Mouse (Mus musculus): Measurements from ENCODE around the gene Grb7. TPM values are rescaled to one million over a fixed set of nuclear protein-coding genes. Genes with fewer than 3 reads are reported as not detected.

Grb7 gene
- polyA plus RNA-seq, 1 experiment from 2014 or later = 37.2 TPM

DNA sequence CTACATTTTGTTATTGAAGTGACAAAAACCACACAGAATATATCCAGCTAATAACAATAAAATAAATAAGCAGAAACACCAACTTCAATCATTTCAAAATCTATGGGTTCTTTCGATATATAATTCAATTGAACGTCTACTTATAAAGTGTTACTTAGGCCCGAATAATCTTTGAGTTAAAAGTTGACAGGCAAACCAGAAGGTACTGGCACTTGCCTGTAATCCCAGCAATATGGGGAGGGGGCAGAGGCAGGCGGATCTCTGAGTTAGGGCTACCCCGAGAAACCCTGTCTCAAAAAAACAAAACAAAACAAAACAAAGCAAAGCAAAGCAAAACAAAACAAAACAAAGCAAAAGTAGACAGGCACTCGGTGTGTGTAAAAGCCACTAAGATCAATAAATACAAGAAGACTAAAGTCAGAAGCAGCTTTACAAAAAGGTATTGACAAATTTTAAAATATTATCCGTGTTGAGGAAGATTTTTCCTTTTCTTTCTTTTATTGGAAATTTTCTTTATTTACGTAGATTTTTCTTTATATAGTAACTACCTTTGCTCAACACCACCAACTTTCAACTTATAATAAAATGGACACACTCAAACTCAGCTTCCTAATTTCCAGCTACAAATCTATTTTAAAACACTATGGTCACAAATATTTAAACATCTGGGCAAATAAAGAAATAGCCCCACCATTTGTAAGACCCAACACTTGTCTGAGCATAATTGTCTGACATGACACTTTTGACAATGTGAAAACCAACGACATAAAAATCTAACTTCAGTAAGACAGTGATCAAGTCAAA, 29.6 kb downstream of the Grb7 start:
- no peak overlapping the region for H3K4me2 ChIP-seq (ENCODE audit: low read depth, low read length)
- TF ChIP-seq CTCF (IDR thresholded peaks at IDR 0.05; ENCODE audit: low read depth) = no peak
- no peak for TF ChIP-seq EP300 (IDR thresholded peaks at IDR 0.05; ENCODE audit: low read depth)
- no peaks in the 10 kb centered on the region for H3K36me3 ChIP-seq (replicated peaks; ENCODE audit: insufficient read depth, low read length)
- H3K4me3 ChIP-seq (ENCODE audit: low read depth, low read length) = no peak overlapping the region
- no peak overlapping the region for H3K9ac ChIP-seq (replicated peaks)
- DNase-seq (no peak), ATAC-seq (no peak)
- WGBS (ENCODE audit: insufficient replicate concordance) = 78% methylated on average over 9 of the region's 9 CpGs
- no peak overlapping the region for H3K27ac ChIP-seq (ENCODE audit: low read depth)
- no peaks in the 10 kb centered on the region for H3K27me3 ChIP-seq (ENCODE audit: insufficient read depth, low read length)
- H3K9me3 ChIP-seq (ENCODE audit: low read length) = no peaks in the 10 kb centered on the region
- H3K4me1 ChIP-seq (ENCODE audit: insufficient read depth) = 0 out of 2 replicates have a peak, but pooled peaks cover 5% of the 10 kb centered on the region

DNA sequence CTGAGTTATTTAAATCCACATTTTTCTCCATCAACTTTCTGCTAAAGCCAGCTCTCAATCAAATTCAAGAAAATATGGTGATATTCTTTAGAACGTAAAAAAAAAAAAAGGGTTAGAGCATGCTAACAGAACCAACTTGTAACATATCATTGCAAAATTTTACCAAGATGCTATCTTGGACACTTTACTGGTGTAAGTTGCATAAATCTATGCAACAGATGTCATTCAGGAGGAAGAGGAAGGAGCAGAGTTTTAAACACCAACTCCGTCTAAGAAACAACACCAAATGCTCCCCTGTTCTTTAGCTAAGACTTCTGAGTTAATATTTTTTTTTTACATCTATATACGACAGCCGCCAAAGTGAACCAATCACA, 30.2 kb downstream of the Grb7 start:
- Histone ChIP-seq H3K27me3 (ENCODE audit: insufficient read depth, low read length) (no peaks in the 10 kb centered on the region), H3K4me1 (ENCODE audit: insufficient read depth) (0 out of 2 replicates have a peak, but pooled peaks cover 2% of the 10 kb centered on the region), H3K4me3 (ENCODE audit: low read depth, low read length) (no peak overlapping the region), H3K27ac (ENCODE audit: low read depth) (no peak overlapping the region), H3K4me2 (ENCODE audit: low read depth, low read length) (no peak overlapping the region), H3K9ac (replicated peaks) (no peak overlapping the region), H3K9me3 (ENCODE audit: low read length) (no peaks in the 10 kb centered on the region), H3K36me3 (replicated peaks; ENCODE audit: insufficient read depth, low read length) (no peaks in the 10 kb centered on the region)
- no peak for ATAC-seq
- no peak for TF ChIP-seq CTCF (IDR thresholded peaks at IDR 0.05; ENCODE audit: low read depth)
- no peak for TF ChIP-seq EP300 (IDR thresholded peaks at IDR 0.05; ENCODE audit: low read depth)
- no peak for DNase-seq
- WGBS (ENCODE audit: insufficient replicate concordance) = 61% methylated on average over 4 of the region's 4 CpGs

DNA sequence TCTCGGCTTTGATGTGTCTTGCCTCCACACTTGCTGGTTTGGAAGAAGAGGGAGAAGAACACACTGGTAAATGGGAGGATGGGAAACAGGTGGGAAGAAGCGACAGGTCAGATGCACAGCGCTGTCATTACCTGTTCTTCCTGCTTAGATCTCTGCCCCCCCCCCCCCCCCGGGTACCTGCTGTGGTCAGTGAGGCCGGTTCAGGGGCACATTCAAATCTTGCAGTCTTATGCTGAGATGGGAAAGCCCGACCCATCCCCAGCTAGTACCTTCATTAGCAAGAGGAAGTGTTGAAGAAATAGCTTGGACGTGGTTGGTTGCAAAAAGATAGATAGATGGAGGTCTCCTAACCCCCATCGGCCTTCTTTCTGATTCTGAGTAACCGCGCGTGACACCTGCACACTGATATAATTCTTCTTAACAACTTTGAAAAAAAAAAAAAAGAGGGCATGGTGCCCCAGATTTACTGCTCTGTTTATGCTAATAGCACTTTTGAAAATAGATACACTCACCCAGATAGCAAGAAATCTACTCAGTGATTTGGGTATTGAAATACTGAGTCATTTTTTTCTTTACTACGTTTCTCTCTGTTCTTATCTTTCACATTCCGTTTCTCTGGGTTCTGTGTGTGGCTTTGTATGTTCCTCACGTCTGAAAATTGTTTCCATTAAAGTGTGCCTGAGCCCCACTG, 31.0 kb downstream of the Grb7 start:
- Histone ChIP-seq H3K4me3 (ENCODE audit: low read depth, low read length) (no peak overlapping the region), H3K9ac (replicated peaks) (no peak overlapping the region), H3K27me3 (ENCODE audit: insufficient read depth, low read length) (no peaks in the 10 kb centered on the region), H3K4me2 (ENCODE audit: low read depth, low read length) (no peak overlapping the region), H3K9me3 (ENCODE audit: low read length) (no peaks in the 10 kb centered on the region), H3K4me1 (ENCODE audit: insufficient read depth) (0 out of 2 replicates have a peak, but pooled peaks cover 2% of the 10 kb centered on the region), H3K27ac (ENCODE audit: low read depth) (no peak overlapping the region), H3K36me3 (replicated peaks; ENCODE audit: insufficient read depth, low read length) (no peaks in the 10 kb centered on the region)
- ATAC-seq (no peak), DNase-seq (no peak)
- 52% methylated on average over 14 of the region's 14 CpGs for WGBS (ENCODE audit: insufficient replicate concordance)
- no peak for TF ChIP-seq EP300 (IDR thresholded peaks at IDR 0.05; ENCODE audit: low read depth)
- TF ChIP-seq CTCF (IDR thresholded peaks at IDR 0.05; ENCODE audit: low read depth) = no peak

DNA sequence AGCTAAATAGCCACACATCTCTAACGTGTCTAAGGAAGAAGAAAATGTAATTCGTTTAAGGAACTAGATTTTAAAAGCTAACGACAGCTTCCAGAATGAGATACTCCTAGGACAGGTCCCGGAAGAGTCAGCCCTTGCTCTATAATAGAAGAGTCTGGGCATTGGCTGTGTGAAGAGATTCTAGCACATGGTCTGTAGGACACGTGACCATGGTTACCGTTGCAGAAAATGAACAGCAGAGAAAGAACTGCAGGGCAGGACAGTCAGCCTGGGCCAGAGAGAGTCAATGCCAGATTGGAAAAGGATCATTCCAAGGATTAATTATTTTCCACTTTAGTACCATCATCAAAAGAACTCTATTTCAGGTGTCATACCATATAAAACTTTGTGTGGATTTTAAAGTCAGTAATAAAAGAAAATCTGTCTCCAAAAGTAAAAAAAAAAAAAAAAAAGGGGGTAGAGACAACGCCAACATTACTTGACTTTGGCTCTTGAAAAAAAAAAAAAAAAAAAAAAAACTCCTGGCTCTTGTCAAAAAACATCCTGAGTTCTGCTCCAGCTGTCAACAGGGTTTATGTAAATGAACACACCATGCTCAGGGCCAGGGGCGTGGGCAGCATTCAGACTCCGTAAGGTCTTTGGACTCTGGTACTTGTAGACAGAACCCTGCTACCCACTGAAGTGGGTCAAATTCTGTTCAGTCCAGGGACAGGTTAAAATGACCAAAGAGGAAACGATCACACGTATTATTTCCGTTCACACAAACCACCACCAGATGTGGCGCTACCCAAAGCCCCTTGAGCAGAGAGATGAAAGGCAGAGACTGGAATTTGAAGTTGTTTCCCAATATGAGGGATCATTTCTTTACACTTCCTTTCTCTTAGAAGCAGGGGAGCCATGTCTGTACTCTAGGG, 33.1 kb downstream of the Grb7 start:
- Histone ChIP-seq H3K36me3 (replicated peaks; ENCODE audit: insufficient read depth, low read length) (no peaks in the 10 kb centered on the region), H3K4me1 (ENCODE audit: insufficient read depth) (0 out of 2 replicates have a peak, but pooled peaks cover 2% of the 10 kb centered on the region), H3K9ac (replicated peaks) (no peak overlapping the region), H3K27me3 (ENCODE audit: insufficient read depth, low read length) (no peaks in the 10 kb centered on the region), H3K9me3 (ENCODE audit: low read length) (no peaks in the 10 kb centered on the region), H3K27ac (ENCODE audit: low read depth) (no peak overlapping the region), H3K4me2 (ENCODE audit: low read depth, low read length) (no peak overlapping the region), H3K4me3 (ENCODE audit: low read depth, low read length) (no peak overlapping the region)
- ATAC-seq = no peak
- 64% methylated on average over 13 of the region's 13 CpGs for WGBS (ENCODE audit: insufficient replicate concordance)
- no peak for DNase-seq
- TF ChIP-seq CTCF (IDR thresholded peaks at IDR 0.05; ENCODE audit: low read depth) (no peak), EP300 (IDR thresholded peaks at IDR 0.05; ENCODE audit: low read depth) (no peak)

DNA sequence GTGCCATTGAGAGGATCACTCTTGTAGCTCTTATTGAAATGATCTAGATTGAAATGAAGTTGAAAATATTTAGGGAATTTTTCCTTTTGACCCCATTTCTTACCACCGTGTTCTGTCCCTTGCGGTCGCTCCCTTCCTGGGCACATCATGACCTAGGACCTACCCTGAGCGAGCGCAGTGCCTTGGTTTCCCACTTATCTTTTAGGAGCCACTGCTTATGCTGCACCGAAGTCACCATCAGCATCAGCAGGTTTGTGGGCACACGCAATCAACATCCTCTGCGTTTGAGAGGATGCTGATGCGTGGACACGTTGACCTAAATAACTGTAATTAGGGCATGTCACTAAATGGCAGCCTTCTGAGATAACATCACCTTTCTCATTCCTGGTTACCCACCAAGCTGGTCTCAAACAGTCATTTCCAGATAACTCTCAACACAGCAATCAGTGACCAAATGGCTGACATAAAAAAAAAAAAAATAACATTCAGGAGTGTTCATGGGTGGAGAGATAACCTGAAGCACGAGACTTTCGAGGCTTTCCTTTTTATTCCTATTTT, 33.8 kb downstream of the Grb7 start:
- no peaks in the 10 kb centered on the region for H3K36me3 ChIP-seq (replicated peaks; ENCODE audit: insufficient read depth, low read length)
- no peak overlapping the region for H3K4me2 ChIP-seq (ENCODE audit: low read depth, low read length)
- no peaks in the 10 kb centered on the region for H3K9me3 ChIP-seq (ENCODE audit: low read length)
- TF ChIP-seq CTCF (IDR thresholded peaks at IDR 0.05; ENCODE audit: low read depth) (no peak), EP300 (IDR thresholded peaks at IDR 0.05; ENCODE audit: low read depth) (no peak)
- H3K9ac ChIP-seq (replicated peaks) = no peak overlapping the region
- 0 out of 2 replicates have a peak, but pooled peaks cover 2% of the 10 kb centered on the region for H3K4me1 ChIP-seq (ENCODE audit: insufficient read depth)
- H3K27ac ChIP-seq (ENCODE audit: low read depth) = no peak overlapping the region
- ATAC-seq (no peak), DNase-seq (no peak)
- no peaks in the 10 kb centered on the region for H3K27me3 ChIP-seq (ENCODE audit: insufficient read depth, low read length)
- WGBS (ENCODE audit: insufficient replicate concordance) = 72% methylated on average over 12 of the region's 12 CpGs
- H3K4me3 ChIP-seq (ENCODE audit: low read depth, low read length) = no peak overlapping the region
